Mouse (Mus musculus) layer of hippocampus, adult 11-12 months (tissue): ENCODE measurements around the gene Itpr2.

ENCODE experiments used
- DNase-seq: peaks from one replicate; pipeline ENCODE4 v3.0.0; 2022; ENCODE audit warnings: low spot score

Gene Itpr2

DNA sequence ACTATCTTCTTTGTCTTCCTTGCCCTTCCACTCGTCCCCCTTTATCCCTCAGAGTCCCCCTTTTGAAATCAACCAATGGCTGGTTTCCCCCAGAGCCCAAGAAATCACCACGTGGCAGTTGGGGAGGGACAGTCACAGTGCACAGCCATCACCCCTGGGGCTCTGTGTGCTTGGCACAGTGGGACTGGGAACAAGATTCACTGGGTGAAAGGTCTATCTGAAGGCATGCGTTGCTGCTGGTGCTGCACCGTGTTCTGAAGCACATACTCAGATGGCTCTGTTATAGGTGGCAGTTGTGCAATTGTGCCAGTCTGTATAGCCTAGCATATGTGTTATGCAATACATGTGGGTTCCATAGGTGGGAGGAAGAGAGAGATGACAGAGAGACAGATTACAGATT is 154.5 kb downstream of the Itpr2 start:
- no peak for DNase-seq

DNA sequence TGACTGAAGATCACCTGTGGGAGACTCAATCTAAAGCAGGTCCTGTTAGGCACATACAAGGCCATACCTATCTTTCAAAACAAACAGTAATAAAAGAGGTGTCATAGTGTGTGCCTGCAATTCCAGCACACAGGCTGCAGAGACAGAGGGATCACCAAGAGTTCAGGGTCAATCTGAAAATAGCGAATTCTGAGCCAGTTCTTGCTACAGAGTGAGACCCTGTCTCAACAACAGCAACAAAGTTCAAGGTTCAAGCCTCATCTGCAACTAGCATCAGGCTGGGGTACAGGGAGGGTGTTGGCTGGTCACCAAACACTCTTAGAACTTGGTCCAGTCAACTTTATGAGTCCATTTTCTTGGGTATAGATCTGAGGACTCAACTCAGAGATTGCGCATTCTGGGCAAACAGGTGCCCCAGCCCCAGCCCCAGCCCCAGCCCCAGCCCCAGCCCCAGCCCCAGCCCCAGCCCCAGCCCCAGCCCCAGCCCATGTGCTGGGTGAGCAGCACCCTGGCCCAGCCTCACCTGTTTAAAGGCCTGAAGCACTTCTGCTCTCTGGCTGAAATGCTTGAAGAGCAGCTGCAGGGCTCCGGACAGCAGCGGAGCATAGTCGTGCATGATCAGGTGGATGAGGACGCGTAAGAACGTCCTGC is 155.4 kb downstream of the Itpr2 start:
- DNase-seq: no peak

DNA sequence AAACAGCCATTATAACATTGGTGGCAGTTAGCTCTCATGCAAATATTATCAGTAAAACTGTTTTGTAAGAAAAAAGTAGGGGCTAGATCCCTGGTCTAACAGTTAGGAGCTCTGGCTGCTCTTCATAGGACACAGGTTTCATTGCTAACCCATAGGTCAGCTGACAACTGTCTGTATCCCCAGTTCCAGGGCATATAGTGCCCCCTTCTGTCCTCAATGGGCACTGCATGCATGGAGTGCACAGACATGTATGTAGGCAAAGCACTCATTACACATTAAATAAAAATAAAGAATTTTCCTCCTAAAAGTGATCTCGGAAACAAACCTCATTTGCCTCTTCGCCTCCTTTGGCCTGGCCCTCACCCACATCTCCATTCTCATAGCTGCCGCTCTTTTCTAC is 157.3 kb downstream of the Itpr2 start:
- DNase-seq: peak; percentile 22

DNA sequence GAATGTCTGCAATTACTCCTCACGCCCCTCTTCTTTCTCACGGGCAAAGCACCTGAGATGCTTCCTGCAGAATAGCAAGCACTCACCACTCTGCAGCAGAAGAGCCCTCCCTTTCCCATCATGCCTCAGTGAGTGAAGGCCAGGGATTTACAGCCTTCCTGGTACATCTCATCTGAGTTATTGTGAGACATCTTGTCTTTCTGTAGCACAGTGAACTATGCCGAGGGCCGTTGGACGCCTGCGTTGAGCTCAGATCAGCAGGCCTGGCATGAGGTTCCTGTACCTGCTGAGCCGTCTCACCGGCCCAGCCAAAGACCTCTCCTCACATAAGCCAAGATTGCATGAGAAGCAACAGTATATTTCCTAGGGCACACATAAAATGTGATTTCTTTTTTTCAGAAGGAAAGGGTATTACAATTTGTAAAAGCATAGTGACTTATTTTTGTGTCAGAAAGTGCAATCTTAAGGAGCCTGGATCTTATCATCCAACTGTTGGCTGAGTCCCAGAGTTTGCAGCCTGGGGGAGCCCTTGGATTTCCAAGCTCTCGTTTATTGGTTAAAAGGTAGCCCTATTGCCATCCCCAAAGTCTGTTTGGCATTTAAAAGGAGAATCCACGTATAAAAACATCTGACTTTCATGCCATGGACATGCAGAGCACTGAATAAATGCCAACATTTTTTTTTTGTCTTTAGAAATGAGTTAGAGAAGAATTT is 158.2 kb downstream of the Itpr2 start:
- DNase-seq: no peak

DNA sequence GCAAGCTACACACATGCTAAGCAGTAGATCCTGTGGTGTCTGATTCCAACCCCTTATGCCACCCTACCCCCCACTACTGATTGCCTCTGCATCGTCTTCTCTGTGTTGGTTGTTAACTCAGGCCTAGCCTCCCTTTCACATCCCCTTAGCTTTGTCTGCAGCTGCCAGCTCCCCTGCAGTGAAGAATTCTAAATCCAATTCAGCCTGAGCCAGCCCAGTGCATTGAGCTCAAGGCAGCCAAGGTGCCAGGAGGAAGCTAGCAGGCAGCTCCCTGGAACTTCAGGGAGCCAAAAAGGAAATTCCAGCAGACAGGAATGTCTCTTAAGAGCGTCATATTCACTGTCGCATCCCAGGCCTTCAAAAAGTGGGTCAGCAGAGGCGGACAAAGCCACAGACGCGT is 159.0 kb downstream of the Itpr2 start:
- no peak for DNase-seq

DNA sequence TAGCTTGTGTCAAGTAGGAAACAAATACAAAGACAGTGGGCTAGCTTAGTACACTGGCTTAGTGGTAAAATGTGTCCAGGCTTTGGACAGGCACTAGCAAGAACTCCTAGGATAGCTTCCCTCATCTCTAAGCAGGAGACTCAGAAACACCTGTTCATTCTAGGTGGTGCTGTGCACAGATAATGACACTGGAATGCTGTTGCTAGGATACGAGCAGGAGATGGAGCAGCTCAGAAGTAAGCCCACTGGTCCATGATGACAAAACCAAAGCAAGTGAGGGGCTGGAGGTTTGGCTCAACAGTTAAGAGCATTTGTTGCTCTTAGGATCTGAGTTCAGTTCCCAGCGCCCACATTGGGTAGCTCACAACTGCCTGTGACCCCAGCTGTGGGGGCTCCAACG is 160.1 kb downstream of the Itpr2 start:
- DNase-seq: no peak

DNA sequence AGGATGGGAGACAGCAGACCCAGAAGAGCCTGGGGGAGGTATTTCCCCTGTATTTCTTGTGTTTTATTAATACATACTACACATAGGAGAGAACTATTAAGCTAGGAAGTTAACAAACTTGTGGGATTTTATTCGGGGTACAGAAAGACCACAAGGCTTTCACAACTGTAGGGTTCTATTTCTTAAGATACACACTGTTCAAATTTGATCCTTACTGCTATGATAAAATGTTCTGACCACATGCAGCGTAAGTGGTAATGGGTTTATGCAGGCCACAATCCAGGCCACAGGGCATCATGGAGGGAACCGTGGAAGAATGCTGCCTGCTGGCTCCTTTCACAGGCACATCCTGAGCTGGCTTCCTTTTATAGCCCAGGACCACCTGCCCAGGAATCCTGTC is 160.6 kb downstream of the Itpr2 start:
- DNase-seq: no peak

DNA sequence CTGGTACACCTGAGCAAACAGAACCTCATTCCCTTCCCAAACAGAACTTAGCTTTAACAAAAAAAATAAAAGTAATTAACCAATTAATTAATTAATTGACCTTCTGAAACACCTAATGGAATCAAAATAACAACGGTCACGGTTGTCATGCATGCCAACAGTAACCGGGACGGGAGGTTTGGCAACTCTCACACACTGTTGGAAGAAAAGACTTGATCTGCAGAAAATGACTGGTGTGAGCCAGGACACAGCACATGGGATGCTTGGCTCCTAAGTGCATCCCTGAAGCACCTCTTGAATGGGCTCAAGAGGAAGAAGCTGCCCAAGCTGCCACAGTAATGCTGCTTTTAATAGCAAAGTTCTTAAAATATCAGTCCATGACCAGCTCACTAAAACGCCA is 161.1 kb downstream of the Itpr2 start:
- no peak for DNase-seq

DNA sequence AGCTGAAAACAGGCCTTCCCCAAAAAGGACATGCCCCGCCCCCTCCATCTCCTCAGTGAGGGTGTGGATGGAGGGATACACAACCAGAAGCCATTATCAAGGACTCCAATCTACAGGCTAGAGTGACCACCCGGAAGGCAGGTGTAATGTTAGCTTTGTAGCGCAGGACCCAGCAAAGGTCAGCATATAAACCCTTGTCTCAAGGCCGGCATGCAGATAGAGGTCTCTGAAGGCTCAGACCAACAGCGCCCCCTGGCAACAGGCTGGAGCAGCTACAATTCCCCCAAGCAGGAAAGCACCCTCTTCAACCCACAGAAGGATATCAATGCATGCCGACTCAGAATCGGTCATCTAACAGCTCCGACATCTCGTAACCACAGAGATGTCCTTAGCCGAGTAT is 162.2 kb downstream of the Itpr2 start:
- DNase-seq: peak; percentile 38

DNA sequence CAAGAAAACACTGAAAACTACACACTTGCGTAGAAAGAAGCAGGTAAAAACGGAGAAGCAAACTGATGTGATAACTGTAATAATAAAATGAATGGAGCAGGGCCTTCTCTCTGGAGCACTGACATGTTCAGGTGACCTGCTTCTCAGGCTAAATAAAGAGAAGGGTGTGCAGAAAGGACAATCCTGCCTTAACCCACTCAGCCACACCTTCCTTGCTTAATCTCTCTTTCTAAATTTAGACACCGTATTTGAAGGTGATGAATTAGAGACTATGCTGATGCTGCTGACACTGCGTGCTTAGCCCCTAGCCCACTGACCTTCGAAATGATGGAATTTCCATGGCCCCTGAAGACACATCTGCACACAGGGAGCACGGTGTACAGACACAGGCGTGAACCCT is 164.8 kb downstream of the Itpr2 start:
- DNase-seq: no peak

DNA sequence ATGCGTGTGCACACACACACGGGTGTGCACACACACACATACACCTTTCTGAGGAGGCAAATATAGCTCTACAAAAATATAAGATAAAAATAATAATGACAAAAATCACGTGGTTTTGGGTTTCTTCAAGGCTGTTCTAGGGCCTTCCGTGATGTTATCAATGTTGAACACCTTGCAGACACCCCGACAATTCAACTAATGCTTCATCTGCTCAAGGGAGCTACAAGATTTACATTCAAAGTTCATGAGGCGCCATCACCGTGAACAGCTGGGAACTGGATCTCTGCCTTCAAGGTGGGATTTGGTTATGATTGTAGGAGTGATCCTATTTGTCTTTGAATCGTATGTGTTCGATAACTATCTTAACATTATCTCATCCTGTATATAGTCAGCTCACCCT is 166.8 kb downstream of the Itpr2 start:
- no peak for DNase-seq

DNA sequence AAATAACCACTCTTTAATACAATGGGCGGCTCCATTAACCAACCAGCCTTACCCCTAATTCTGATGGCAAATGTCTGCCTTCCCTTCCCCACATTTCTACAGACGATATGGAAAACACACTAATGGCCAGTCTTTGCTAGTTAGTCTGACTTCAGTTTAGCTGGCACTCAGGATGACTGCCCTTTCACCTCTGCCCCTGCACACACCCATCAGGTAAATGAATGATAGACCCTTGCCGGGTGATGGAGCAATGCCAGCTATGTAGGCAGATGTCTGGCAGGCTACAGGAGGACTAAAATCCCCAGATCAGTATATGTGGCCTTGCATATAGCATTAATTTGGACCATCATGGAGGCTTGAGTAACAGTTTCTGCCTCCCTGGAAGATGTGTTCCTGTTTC is 168.5 kb downstream of the Itpr2 start:
- DNase-seq: no peak

DNA sequence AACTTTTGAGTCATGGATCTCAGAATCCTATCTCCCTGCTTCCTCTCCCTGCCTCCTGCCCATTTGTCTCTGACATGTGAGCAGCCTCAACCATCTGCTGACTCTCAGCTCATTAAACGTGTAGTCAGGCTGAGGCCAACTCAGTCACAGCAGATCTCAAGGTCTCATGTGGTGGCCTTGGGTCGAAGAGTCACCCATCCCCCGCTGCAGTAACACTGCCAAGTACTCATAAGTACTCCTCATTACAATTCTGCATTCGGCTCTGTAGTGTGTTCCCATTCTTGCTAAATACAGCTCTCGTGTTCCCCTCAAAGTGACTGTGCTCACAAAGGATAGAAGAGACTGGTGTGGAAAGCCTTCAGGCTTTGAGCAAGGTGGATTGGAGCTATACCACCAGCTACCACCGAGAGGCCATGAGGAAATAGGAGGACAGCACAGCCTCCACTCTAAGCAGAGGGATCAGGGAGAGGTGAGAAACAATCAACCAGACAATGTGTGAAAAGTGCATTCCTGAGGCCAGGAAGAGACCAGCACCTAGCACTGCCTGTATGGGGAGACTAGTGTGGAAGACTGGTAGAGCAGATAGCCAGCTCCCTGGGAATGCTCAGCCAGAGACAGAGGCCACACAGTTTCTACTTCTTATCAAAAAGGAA is 170.9 kb downstream of the Itpr2 start:
- DNase-seq: no peak

DNA sequence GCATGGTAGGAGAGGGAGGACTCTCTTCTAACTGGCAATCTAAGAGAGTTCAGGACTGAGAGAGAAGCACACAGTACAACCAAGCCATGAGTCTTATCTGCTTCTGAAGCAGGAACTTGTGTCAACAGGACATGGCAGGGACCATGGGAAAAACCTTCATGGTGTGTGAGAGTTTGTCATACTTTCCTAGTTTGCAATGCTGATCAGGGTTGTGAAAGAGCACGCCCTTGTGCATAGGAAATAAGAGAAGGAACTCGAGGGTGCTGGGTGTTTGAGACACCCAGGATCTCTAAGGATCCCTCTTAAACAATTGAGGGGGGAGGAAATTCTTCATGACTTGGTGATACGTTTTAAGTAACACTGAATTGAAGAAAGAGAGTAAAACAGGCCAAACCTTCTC is 172.9 kb downstream of the Itpr2 start:
- no peak for DNase-seq

DNA sequence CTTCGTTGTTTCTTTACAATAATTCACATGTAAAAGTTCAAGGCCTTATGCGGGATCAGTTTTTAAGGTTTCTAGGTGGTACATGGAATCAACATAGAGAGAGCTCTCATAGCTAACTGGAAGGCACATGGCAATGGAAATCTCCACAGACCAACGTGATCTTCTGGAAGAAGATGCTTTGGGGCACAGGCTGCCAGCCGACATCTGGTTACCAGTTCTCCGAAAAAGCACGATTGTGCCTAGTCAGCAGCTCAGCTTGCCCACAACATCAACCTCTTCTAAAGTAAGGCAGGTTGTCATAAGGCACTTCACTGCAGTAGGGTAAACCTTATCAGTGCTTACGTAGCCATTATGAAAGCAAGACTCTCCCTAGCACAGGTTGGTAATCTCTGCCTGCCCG is 175.4 kb downstream of the Itpr2 start:
- no peak for DNase-seq

DNA sequence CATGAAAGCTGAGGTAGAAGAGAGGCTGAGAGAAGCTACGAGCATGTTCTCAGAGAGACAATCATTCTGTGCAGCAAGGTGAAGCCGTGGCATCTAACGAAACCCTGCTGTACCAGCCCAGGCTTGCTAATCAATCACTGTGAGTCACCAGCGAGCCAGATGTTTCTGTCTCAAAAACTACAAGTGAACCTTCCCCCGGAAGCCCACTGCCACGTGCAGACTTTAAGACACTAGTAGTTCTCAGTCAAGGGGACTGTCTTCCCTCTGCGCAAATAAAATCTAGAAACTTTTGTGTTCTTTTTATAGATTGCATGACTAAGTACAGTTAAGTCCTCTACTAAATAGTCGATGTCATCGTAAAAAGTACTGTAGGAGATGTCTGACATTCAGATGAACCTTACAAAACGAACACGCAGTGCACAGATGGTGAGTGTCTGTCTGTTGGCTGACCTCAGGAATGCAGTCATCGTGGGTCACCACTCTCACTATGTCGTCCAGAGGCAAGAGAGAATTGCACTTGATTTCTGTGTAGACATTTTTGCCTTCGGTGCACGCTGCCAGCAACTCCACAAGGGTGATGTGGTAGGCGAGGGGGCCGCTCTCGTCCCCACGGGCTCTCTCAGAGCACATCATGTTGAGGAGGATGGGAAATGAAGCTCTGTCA is 177.3 kb downstream of the Itpr2 start:
- DNase-seq: no peak

DNA sequence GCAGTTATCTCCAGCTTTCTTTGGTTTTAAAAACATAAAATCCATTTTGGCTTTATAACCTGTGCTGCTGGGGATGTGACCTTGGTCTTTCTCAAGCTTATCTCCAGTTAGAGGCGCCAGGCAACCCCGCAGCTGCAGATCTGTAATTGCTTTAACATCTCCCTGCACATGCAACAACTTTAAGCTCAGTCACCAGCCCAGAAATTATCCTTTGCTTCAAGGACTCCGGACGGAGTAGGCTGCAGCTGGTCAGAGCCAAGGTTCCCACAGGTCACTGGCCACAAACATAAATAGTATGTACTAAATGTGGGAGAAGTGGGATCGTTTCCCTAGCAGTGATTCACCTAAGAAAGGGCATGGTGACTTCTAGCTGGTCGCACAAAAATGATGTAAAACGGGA is 179.5 kb downstream of the Itpr2 start:
- DNase-seq: no peak

DNA sequence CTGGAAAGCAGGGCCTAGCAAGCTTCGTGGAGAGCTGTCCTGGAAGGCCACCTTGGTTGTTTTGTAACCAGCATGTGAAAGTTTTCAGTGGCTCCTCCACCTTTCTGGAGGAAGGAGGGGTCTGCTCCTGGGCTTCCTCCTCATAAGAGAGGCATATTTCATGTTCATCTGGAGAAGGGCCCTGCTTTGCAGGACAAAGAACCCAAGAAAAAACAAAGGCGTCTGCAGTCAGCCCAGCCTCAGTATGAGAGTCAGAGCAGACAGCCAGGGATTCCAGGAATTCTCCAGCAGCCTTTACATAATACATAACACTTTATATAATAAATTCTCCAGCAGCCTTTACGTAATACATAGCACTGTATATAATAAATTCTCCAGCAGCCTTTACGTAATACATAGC is 180.1 kb downstream of the Itpr2 start:
- no peak for DNase-seq

DNA sequence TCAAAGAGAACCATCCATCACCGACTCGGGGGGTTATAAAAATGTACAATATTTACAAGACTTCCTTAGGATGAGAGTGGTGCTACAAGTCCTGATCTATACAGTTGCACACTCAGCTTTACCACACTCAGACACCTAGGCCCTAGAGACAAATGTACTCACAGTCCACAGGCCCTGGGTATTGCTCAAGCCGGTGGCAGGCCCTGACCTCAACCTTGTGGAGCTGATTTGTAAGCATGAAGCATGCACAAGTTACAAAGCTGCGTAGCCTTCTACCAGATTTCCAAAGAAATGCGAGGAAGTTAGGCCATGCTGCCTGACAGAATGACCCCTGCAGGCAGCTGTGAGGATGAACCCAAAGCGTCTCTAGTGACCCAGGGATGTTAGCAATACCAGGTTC is 185.6 kb downstream of the Itpr2 start:
- no peak for DNase-seq

DNA sequence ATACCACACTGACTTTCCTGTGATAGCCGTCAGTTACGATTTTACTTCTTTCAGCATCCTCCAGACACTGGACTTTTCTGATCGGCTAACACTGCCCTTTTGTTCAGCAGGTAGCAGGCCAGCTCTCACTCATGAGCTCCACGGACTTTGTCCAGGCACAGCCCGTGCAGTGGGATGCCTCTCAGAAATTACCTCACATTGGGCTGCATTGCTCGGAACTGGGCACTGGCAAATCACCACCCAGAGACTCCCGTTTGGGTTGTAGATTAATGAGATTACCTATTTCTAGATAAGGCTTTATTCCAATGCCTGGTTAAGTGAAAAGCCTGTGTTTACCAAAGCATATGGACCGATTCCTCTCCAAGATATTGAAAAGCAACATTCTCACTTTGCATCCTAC is 186.9 kb downstream of the Itpr2 start:
- DNase-seq: no peak

DNA sequence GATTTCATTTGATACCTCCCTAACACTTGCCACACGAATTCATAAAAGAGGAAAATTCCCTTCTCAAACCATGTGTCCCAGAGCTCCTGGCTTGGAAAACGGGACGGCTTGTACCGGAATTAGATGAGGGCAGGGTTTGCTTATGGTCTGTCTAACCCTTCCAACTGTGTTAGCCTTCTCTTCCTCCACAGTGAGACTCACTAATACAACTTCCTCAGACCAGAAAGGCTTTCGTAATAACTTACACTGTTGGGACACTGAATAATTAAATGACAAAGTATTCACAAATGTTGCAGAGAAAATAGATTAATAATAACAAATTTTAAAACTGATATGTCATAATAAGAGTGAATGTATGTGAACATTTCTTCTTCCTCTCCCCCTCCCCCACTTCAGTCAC is 187.7 kb downstream of the Itpr2 start:
- DNase-seq: no peak

DNA sequence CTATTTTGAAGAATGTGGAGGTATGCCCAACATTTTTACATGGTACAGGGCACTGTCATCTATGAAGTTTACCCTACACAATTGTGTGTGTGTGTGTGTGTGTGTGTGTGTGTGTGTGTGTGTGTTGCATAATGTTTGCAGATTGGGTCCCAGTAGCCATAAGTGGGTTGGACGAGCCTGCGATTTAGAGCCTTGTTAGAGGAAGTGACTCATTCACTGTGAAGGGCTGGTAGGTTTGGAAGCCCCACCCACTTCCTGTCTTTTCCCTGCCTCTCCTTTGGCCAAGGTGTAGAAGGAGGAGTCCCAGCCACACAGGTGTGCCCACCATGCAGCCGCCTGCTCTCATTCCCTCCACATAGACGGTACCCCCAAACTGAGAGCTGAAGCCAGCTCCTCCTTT is 188.6 kb downstream of the Itpr2 start:
- DNase-seq: no peak

DNA sequence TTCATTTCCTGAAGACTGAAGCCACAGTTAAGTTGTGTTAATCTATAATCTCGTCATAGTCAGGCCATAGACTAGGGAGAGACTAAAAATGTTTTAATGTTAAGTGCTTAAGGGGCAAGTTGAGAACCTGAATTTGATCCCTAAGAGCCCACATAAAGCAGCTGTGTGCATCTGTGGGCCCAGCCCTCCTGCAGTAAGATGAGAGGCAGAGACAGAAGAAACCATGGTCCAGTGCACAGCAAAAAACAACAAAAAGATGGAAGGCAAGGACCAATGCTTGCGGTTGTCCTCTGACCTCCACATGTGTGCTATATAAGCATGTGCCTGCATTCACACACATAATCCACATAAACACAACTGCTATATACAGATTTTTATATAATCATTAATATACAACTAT is 191.8 kb downstream of the Itpr2 start:
- no peak for DNase-seq
